Mouse (Mus musculus) kidney, adult 2 months (tissue): ENCODE data around the gene Acaa1b.

Experiments
- CTCF ChIP-seq: fragments of 200-500 bp; conservative IDR thresholded peaks from 2 replicates; pipeline ENCODE4 v1.5.1; 2011; ENCODE audit warnings: low read depth, mild to moderate bottlenecking, control low read depth, low read length, moderate library complexity, mixed read lengths; ENCODE audit not compliant: insufficient read depth, insufficient read length
- POLR2A ChIP-seq: fragments of 200-500 bp; IDR thresholded peaks from one replicate; pipeline ENCODE4 v1.6.1; 2011; ENCODE audit warnings: low read depth, low read length, control low read depth

DNA sequence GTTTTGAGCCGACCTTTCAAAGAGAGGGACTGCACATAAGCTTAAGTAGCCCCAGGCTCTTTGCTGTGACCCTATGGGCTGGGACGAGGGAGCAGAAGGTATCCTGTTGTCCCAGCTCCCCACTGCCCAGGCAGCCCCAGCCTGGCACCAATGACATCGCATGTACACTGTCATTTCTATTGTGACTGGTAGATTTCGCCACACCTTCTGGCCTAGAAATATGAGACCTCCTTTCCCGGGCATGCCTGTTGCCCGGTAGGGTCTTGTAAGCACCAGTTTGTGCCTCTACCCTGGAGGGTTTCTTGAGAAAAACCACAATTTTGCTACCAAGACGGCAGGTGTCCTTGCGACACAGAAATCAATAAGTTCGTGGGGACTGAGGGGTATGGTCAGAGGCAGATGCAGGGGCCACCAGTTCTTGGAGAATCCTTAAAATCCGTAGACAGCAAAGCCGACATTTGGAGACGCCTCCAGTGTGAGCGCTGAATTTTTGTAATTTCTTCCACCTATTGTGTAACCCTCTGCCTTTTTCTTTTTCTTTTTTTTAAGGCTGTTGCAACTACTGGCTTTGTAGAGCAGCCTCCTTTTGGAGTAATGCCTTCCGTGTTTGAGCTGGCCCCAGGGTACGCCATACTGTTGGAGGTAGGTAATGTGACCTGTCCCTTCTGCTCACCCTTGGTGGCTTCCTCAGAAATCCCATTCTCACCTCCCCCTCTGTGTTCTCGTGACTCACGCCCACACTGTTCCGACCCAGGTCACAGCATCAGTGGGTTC, 34.1 kb downstream of the Acaa1b start:
- no peak for TF ChIP-seq CTCF
- TF ChIP-seq POLR2A, result no peak
